Mouse (Mus musculus) lung, postnatal 36 days (tissue): ENCODE results near the gene Syt6.

Experiments used
- DNase-seq: peaks from one replicate; pipeline ENCODE4 v3.0.0; 2022; ENCODE audit warnings: mixed read lengths

Syt6 gene

DNA sequence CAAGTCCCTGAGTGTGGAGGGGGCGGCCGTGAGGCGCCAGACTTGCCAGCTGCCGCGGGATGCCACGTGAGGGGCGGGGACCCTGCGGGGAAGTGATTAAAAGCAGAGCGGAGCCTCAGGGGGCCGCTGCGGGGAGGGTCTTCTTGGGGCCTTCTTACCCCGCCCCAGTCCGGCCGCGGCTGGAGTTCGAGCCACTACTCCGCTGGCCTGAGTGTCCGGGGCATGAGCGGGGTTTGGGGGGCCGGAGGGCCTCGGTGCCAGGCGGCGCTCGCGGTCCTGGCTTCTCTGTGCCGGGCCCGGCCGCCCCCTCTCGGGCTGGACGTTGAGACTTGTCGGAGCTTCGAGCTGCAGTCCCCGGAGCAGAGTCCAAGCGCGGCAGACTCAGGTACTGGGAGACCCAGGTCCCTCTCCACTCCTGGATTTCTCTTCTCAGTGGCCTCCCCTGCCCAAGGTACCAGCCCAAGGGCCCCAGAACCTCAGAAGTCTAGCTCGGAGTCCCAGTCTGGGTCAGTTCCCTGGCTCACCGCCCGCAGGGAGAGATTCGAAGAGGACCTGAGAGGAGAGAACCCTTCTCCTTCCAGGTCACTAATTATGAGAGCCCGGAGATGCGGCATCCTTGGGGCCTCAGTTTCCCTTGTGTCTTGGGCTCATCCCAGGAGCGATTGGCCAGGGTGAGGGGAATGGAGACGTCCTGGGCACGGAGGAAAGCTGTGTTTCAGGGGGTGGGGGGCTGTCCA lies at the start of gene Syt6:
Syt6 (plus strand) TSS at position 76 of the 737 bp plus-strand sequence.
- no peak for DNase-seq

DNA sequence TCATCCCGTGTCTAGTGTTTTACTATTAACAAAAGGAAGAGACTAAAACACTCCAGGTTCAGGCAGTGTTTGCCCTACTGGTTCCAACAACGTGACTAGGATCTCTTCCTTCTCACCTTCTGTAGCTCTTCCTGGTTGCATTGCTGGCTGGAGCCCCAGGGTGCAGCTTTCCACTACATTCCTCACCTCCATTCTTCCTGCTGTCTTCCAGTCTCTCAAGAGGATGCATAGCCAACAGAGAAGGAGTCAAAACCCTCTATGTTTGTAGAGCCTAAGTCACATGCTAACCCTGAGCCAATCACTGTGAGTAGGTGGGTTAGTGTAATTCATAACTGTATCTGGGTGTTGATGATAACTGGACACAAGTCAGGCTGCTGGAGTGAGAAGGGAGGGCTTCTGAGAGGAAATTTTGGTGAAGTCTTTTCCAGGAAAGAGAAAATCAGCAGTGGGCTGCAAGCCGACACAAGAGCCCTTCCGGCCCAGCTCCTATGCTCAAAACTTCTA lies 48.8 kb upstream of the Syt6 start:
- DNase-seq = no peak

DNA sequence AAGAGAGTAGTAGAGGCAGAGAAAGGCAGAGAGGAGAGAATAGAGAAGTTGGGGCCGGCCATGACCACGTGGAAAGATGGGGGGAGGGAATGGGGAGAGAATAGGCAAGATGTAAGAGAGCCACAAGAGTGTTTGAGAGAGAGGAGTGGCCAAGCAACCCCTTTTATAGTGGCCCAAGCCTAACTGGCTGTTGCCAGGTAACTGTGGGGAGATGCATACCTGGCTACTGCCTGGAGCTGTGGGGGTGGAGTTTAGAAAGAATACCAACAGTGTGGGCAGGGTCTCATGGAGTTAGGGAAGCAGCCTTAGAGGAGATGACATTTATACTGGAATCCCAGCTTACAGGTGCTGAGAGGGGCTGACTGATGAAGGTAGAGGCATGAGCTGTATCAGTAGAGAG lies 48.2 kb upstream of the Syt6 start:
- peak; percentile 20 for DNase-seq

- no peak for DNase-seq
These were observed 41.0 kb upstream of the Syt6 start for GRCm38 (mm10) chr3:103534036-103534435.

DNA sequence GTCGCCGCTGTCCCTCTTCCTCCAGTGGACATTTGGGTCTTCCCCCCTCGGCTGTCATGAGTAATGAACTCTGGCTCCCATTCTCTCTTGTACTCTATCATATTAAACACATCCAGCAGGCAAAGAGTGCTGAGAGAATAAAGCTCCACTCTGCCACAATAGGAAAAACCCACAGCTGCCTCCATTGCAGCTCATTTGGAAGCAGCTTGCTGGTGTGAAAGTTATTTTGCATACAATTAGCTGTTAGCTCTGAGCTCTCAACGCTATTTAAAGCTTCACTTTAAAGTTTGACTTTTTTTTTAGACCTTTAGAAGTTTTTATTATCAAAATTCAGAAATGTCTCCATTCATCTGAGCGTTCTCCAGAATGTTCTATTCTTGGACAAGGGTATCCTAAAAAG lies 39.8 kb upstream of the Syt6 start:
- no peak for DNase-seq

- no peak for DNase-seq
These were observed 35.9 kb upstream of the Syt6 start for GRCm38 (mm10) chr3:103539148-103539547.

DNA sequence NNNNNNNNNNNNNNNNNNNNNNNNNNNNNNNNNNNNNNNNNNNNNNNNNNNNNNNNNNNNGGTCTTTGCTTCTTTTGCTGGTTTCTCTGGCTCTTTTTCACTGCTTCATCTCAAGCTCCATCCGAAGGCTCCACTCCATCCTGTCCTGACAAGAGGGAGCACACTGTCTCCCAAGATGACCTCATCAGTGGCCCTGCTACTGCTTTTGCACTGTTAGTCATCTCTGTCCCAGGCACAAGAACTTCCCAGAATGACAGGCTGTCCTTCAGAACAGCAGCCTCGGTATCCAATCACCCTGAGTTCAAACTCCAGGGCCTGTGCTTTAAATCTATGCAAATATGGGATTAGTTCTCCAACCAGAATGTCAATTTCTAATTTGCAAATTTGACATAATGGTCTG lies 28.9 kb upstream of the Syt6 start:
- DNase-seq = no peak

DNA sequence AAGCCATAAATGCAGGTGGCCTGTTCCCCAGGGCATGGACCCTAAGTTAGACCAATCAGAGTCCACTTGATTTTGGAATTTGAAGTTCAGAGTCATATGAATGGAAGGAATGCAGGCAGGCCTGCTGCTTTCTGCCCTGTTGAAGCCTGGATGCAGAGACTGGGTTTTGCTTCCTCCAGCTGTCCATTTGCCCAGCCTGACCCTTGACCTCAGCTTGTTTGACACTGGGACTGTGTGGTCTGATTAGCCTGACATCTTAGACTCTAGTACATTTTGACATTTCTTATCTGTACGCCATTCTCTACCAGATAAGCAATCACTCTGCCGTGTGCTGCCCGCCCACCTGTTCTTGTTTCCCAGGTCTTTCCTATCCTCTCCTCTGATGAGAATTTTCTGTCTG lies 28.4 kb upstream of the Syt6 start:
- no peak for DNase-seq

DNA sequence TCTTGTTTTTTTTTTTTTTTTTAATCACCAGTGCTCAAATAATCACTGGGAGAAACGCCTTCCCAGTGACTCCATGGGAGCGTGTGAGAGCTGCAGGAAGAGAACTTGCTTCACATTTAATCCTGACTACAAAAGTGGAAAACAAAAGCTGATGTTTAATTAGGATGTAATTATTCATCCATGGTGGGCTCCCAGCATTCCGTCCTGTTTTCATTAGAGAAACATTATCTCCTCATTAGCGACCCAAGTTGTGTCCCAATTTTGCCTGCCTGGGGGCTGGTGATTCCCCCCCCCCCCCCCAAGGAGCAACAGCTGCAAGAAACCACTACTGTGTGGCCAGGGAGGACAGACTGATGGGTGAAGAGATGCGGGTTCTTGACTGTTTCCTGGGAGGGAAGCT lies 24.8 kb upstream of the Syt6 start:
- no peak for DNase-seq

GRCm38 (mm10) chr3:103567226-103567625 lies 7.8 kb upstream of the Syt6 start:
- DNase-seq = no peak

DNA sequence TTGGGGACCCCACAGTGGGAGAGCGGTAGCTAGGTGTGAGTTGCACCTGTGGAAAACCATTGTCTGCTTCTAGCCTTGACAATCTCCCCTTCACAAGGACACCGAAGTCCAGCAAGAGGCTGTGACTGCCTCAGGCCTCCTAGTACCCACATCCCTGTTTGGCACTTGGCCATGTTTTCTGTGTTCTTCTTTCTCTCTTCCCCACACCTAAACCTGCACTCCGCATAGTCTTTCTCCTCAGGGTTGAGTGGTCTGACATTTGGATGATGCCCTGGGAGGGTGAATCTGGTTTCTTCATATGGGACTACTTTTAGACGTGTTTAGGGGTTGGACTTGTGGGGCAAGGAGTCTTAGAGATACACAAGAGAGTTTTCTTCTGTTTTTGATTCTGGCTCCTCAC lies 2.5 kb upstream of the Syt6 start:
- no peak for DNase-seq

DNA sequence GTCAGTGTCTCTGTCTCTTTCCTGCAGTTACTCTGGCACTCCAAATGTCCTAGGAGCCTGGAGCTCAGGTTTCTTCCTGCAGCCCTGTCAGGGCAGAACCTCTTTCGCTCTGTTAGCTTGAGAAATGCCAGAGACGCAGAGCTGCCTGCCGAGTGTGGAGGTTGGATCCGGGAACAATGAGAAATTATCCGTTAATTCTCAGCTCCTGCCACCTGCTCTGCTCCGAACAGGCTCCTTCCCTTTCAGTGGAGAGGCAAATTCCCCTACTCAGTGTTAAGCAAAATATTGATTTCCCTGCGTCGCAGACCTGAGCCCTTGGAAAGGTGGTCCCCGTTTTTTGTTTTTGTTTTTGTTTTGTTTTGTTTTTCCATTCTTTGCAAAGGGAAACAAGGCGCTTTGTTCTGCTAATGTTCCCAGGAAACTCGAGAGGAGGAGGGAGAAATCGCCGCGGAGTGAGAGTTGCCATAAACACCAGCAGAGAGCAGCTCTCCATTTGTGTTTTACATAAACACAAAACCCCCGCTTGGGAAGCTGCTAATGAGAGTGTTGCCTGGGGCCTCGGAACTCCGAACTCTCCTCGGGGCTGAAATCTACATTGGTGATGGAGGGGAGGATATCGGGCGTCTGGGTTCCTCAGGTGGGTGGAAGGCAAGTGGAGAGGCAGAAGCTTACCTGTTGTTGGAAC lies 1.8 kb upstream of the Syt6 start:
- no peak for DNase-seq

DNA sequence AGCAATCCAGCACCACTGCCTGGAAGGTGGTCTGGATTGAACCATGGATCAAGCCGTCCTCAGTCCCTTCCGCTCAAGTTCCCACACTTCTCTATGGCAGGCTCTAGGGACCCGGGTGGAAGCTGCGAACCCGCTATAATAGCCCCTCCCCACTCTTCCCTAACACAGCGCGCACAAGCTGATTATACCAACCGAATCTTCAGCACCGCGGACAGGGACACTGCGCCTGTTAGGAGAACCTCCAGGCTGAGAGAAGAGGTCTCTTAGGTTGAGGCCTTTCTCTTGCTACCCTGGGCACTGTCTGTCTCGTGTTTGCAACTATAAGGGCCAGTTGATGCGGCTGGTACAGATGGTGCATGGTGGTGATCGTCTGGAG lies 1.3 kb upstream of the Syt6 start:
- peak; percentile 72 for DNase-seq

GRCm38 (mm10) chr3:103574566-103575155 lies 370 bp upstream of the Syt6 start:
- DNase-seq = no peak

DNA sequence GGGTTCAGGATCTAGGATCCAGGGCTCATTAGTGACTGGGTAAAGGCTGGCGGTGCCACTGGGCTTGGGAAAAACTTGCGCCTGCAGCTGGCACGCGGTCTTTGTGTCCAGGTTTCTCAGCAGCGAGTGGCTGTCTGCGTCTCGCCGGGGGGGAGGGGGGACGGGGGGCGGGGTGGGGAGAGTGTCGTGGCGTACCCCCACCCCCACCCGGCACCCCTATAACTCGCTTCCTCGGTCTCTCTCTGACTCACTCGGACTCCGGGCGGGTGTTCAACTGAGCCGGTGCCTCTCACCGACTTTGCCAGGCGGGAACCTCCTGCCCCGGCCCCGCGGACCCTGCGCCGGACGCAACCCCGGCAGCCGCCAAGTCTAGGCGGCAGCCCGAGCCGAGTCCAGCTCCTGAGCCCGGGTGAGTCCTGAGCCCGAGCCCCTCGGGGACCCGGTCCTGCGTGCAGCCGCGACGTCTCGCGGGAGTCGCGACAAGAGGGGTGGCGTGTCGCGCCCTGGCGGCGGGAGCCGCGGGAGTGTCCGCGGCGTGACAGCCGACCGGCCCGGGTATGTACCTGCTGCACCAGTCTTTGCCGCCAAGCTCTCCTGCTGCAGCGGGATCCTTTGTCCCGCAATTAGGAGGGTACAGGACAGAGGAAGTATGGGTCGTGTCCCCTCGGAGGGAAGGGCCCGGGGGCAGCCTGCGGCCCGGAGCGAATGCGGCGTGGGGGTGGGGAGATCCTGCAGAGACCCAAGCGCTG lies 1.0 kb downstream of the Syt6 start:
- DNase-seq = no peak

GRCm38 (mm10) chr3:103587136-103587535 lies 12.1 kb downstream of the Syt6 start:
- no peak for DNase-seq

DNA sequence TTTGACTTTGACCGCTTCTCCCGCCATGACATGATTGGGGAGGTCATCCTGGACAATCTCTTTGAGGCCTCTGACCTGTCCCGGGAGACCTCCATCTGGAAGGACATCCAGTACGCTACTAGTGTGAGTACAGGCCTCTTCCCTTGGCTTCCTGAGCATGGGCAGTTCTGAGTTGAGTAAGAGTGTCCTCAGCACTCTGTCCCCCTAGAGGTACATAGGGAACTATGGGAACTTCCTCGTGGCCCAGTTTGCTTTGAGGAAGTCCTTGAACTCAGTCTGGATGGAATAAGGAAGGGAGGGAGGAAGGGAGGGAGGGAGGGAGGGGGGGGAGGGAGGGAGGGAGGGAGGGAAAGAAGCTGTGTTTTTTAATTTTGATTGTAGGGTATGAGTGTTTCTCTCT lies 12.6 kb downstream of the Syt6 start:
- DNase-seq = no peak

DNA sequence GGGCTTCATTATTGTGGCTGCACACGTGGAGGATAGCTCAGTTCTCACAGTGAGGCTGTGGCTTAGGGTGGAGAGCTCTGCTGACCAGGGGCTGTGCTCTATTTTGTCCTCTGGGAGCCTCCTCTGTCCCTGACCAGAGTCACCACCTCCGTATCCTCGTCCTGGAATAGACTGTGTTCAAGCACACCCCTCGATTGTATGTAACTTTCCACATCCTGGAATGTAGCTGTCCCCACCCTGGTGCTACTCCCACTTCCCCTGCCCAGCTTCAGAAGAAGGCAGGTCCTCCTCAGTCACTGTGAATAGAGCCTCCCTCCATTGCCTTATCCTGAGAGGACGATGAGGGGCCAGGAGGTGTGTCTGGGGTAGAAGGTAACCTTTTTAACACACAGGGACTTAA lies 14.6 kb downstream of the Syt6 start:
- DNase-seq = no peak

DNA sequence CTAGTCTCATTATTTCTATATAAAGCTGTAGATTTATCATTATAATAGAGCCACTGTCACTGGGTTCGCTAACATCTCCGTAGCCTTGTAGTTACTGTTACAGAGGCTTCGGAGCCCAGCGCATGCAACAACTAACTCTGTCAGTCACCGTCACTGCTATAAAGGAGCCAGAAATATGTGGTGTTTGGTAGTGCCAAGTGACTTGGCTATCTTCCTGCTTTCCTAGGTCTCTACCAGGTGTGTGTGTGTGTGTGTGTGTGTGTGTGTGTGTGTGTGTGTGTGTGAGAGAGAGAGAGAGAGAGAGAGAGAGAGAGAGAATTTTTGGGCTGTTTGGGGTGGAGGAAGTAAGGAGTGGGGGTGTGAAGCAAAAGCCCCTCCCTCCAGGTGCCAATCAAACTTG lies 17.6 kb downstream of the Syt6 start:
- DNase-seq = no peak

DNA sequence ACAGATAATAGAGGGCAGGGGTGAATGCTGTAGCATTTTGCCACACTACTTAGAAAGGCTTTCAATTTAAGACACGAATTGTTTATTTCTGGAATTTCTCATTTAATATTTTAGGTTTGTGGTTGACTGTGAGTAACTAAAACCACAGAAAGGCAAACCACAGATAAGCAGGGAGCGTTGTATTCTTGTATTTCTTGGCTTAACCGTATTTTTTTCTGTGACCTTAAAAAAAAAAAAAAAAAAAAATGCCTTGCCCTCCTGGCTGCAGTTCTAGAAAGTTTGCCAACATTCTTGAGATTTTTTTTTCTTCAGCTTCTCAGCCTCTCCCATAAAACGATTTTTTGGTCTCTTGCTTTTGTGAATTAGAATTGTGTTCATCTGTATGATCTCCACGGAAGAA lies 18.6 kb downstream of the Syt6 start:
- no peak for DNase-seq

DNA sequence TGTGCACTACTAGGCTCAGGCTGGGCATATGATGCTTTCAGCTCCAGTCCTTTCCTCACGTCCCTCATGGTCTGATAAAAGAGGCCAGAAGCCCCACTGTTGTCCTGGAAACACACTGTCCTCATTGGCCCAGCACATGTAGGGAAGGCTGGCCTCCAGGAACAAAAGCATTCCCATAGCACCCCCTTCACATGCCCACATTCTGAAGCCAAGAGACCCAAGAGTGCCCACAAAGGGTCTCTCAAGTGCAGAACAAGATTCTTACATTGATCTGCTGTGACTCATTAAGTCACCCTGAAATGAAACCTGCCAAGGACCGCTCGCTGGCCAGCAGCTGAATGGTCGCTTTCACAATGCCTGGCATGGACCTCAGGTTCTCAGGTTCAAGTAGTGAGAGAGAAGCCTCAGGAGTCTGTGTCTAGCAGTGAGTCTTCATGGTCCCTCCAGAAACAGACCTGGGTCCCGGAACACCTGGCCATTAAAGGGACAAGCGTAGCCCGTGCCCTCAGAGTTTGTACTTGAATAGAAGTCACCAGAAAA lies 20.3 kb downstream of the Syt6 start:
- DNase-seq = peak; percentile 46

- DNase-seq = peak; percentile 10
These were observed 22.6 kb downstream of the Syt6 start for GRCm38 (mm10) chr3:103597586-103597985.

DNA sequence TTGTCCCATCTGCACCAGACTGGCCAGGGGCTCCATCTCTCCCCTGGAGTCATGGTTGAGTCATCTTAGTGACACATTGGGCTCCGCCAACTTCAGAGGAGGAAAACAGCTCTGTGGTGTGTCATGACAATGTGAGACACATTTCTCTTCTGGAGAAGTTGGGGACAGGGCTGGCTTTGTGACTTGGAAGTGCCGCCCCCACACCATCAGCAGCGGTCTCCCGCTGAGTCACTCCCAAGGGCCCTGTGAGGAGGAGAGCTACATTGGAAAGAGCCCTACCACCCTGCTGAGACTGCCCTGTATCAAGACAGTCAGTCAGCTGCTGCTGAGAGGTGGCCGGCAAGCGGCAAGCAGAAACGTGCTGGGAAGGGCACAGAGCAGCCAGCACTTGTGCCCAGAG lies 26.0 kb downstream of the Syt6 start:
- DNase-seq = no peak
